Mouse (Mus musculus): ENCODE measurements around the gene 1110002E22Rik.

1110002E22Rik gene

DNA sequence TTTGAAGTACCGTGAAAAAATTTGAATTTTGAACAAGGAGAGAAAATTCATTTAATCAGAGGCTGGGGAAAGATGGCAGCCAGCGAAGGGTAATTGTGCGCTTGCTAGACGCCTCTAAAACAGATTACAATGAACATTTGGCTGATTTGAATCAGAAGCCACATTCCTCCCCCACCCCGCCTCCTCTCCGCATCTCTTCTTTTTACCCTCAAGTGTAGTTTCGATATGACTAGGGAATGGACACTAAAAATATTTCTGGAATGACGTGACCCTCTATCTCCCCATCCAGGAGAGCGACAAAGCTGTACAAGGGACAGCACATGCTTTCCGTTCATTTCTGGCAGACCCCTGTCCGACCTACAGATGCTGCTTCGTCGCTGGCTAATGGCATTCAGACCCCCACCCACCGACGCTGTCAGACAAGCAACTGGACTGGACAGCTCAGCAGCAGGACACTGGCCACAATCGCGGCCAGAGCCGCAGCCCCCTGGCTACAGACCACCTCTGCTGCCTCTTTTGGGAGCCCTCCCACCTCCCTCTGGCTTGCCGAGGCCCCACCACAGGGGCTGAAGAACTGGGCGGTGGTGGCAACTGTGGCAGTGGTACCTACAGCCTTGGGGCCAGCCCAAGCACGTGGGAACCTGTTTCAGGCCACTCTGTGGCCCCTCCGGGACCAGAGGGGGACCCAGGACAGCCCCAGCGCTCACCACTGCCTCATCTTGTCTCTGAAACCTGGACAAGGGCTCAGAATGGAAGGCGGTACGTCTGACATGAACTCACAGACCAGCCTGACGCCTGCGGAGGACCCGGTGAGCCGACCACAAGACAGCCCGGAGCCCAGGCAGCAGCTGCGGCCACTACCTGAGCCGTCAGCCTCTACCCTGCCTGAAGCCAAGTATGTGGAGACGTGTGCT, at the start of gene 1110002E22Rik:
TSS of gene 1110002E22Rik (plus strand) at position 321 of the 914 bp plus-strand sequence.
- ATAC-seq (ENCODE audit: low TSS enrichment), result peak; percentile 57

GRCm38 (mm10) chr3:138016810-138017209, 48.0 kb upstream of the 1110002E22Rik start:
- ATAC-seq (ENCODE audit: low TSS enrichment), result 0 out of 2 replicates have a peak, but pooled peaks have one; percentile 20

- ATAC-seq (ENCODE audit: low TSS enrichment), result no peak
These were observed 42.8 kb upstream of the 1110002E22Rik start for GRCm38 (mm10) chr3:138022003-138022402.

DNA sequence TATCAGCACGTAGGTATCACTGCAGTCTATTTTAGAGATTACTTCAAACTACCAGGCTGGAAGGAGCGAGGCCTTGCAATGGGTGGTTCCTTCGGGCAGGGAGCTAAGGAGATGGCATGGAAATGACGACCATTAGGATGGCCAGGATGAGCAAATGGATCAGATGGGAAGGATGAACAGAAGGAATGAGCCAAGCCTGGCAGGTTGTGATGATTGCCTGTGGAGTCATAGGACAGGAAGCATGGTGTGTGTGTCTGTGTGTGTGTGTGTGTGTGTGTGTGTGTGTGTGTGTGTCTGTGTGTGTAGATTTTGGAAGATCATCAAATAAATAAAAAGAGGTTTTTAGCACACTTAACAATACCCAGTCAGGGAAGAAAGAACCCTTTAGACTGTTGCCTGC, 42.2 kb upstream of the 1110002E22Rik start:
- no peak for ATAC-seq (ENCODE audit: low TSS enrichment)

DNA sequence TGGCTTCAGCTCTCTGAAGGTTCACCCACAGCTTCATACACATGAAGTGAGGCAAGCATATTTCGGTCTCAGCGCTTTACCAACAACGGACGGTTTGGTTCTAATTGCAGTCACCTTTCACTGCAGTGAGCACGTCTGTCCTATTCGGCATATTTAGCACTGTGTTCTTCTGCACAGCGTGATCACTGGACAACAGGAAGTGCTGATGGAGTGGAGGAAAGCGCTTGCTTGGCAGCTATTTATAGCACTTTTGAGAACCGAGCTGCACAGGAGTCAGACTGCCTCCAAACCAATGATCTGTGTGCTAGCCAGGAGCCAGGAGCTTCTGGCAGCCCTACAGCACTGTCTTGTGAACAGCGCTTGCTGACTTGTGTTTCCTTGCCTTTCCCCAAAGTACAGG, 38.6 kb upstream of the 1110002E22Rik start:
- ATAC-seq (ENCODE audit: low TSS enrichment), result peak; percentile 36; the same call in 1 of the 2 replicates

DNA sequence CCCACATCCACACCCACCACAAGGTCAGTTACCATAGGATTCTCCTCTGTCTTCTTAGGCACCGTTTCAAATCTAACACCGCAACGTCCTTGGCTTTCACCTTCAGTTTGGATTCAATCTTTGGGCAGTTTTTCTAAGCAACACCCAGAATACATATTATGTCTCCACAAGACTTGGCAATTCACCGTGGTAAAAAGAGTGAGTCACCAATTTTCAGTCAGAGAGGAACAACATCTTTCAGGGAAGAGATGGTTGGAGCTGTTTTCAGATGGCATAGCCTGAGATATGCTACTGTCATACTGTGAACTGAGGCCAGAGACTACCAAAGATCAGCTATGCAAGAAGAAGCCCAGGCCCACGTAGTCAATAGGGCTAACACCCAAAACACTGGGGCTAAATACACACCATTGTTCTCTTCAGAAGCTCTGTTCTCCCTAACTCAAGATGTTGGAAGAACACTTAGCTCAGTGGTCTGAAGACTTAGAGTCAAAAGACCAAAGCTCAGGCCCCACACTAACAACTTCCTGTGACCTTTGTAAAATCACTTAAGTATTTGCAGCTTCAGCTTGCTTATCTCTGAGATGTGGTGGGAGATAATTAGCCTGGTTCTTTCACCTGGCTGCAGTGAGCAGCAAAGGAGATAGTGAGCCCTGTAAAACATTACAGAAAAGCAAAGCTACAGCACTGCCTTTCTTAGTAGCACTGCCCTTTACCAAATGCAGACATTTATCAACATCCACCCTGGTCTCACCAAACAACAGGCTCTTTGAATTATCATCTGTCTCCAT, 37.1 kb upstream of the 1110002E22Rik start:
- ATAC-seq (ENCODE audit: low TSS enrichment), result peak; percentile 88

GRCm38 (mm10) chr3:138029351-138029750, 35.5 kb upstream of the 1110002E22Rik start:
- ATAC-seq (ENCODE audit: low TSS enrichment), result peak; percentile 69

GRCm38 (mm10) chr3:138030563-138030962, 34.3 kb upstream of the 1110002E22Rik start:
- no peak for ATAC-seq (ENCODE audit: low TSS enrichment)

DNA sequence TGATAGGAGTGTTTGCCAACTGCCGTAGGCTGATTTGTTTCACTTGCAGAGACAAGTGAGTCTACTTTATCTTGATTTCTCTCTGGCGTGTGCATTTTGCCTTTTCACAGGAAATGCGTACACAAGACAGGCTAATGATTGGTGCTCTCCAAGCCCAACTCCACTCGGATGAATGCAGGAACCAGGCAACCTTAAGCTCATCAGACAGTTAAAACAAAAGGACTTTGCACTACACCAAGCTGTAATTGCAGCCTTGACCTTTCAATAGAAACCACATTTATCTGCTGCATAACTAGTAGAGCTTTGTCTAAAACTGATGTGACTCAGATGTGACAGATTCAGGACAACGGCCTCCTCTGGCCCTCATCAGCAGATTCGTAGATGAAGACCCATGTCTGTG, 30.9 kb upstream of the 1110002E22Rik start:
- no peak for ATAC-seq (ENCODE audit: low TSS enrichment)

DNA sequence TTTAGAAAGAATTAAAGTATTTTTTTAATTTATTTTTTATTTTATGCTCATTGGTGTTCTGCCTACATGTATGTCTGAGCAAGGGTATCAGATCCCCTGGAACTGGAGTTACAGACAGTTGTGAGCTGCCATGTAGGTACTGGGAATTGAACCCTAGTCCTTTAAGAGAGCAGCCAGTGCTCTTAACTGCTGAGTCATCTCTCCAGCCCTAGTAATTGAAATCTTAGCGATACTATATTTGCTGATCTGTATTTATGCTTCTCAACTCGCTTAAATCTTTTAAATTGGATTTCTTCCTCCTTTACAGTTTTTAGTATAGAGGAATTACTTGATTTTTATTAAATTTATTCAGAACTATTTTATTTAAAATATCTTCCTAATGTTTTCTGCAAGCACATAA, 23.9 kb upstream of the 1110002E22Rik start:
- ATAC-seq (ENCODE audit: low TSS enrichment), result no peak

DNA sequence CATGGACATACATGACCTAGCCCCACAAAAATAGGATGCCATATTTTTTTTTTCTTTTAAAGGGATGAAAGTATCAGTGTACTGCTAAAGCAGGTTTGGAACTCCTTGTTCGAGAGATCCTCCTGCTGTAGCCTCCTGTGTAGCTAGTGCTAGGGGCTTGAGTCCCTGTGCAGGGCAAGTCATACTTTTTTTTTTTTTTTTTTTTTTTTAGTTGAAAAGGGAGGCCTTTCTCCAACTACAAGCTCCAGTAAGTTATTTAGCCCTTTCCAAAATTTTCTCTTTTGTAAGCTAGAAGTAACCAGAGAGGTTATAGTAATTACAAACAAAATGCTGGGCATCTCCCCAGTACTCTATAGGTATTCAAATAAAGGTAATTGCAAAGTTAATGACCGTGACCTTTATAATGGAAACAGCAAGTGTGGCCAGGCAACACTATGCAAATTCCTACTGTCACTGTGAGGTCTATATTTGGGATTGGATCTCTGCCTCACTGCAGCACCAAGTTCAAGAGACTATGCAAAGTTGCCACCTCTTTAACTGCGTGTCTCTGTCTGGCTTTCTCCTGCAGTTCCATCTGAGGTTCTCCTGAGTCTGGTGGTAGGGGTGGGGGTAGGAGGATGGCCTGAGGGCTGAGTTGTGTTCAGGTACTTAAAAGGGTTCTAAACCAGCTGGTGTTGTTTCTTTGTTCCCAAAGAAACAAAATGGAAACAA, 23.1 kb upstream of the 1110002E22Rik start:
- ATAC-seq (ENCODE audit: low TSS enrichment), result no peak

DNA sequence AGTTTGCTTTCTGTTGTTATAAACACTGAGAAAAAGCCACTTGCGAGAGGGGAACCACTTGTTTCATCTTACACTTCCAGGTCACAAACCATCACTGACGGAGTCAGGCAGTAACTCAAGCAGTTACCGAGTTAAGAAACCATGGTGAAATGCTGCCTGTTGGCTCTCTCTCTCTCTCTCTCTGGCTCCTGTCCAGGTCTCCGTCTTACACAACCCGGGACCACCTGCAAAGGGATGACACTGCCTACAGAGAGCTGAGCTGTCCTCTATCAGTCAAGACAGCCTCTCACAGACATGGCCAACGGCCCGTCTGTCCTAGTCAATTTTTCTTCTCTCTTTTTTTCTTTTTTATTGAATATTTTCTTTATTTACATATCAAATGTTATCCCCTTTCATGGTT, 21.5 kb upstream of the 1110002E22Rik start:
- ATAC-seq (ENCODE audit: low TSS enrichment), result no peak

GRCm38 (mm10) chr3:138049555-138049954, 15.3 kb upstream of the 1110002E22Rik start:
- no peak for ATAC-seq (ENCODE audit: low TSS enrichment)

DNA sequence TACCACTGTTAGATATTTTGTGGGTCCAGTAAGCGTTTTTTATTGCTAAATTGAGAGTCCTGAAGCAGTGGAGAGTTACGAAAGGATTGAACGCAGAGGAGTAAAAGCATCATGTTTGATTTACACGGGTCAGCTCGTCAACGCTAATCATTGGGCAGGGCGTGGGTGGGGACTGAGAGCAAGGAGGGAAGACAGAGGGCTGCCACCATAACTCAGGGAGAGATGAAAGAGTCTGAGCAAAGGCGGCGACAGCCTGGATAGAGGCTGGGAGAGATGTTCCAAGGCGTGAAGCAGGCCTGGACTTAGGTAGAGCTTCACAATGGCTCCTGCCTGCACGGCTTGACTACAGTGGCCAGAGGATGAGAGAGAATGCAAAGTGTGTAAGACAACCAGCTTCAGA, 14.1 kb upstream of the 1110002E22Rik start:
- ATAC-seq (ENCODE audit: low TSS enrichment), result no peak

GRCm38 (mm10) chr3:138051431-138051830, 13.4 kb upstream of the 1110002E22Rik start:
- ATAC-seq (ENCODE audit: low TSS enrichment), result no peak

GRCm38 (mm10) chr3:138053969-138054368, 10.9 kb upstream of the 1110002E22Rik start:
- ATAC-seq (ENCODE audit: low TSS enrichment), result peak; percentile 65

DNA sequence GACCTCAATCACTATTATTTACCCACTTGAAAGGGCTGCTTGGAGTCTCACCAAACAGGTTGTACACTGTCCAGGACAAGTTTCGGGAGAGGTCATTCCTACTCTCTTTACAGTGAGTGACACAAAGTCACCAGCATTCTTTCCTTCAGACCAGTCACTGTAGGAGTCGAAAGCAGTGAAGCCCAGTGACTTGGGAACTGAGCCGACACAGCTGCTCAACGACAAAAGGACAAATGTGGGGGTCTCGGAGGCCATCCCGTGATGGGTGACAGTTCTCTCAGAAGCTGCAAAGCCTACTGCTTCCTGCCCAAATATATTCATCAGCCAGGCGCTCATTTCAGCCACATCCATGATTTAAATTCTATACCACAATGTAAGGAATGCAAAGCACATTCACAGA, 7.9 kb upstream of the 1110002E22Rik start:
- no peak for ATAC-seq (ENCODE audit: low TSS enrichment)

GRCm38 (mm10) chr3:138058226-138058625, 6.6 kb upstream of the 1110002E22Rik start:
- no peak; the same call in 1 of the 2 replicates for ATAC-seq (ENCODE audit: low TSS enrichment)

GRCm38 (mm10) chr3:138060429-138060828, 4.4 kb upstream of the 1110002E22Rik start:
- ATAC-seq (ENCODE audit: low TSS enrichment), result no peak

DNA sequence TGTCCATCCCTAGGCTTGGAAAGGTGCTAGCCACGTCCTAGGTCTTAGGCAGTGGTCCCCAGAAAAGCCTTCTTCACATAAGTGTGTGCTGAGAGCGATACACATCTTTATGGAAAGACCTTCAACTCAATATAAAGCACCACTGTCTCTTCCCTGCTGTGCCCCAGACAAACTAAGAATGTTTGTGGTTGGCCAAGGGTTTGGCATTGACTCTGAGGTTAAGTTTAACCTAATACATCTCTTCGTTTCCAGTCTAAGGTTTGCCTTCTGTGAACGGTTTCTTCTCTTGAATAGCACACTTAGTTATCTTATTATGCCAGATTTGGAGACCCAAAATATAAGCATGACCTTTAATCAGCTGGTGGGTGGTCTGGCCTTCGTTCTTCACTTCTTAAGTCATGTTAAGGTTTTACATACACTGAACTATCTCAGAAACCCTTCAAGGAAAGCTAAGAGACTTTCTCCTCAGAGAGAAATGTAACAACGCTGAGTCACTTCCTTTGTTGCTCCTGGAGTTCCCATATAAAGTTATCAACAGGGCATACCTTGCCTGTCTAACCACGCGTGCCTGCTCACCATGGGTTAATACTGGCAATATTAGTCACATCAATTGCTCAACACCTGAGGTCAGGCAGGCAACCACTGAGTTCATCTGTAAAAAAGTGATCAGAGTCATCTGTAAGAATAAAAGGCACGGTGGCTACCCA, 3.5 kb upstream of the 1110002E22Rik start:
- ATAC-seq (ENCODE audit: low TSS enrichment), result no peak

DNA sequence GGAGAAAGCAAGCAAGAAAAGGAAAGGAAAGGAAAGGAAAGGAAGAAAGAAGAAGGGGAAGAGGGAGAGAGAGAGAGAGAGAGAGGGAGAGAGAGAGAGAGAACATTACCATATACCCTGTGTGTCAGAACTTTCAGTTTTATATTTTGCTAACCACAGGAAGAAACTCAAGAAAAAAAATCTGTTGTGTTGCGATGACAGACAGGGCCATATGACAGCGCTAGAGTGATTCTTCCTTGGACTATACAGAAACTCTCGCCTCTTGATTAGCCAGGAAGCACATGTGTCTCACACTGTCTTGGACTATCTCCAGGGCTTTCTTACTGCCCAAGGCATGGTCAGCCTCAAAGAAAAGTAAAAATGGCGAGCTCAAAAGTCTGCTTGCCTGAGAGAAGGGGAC, 2.2 kb upstream of the 1110002E22Rik start:
- no peak for ATAC-seq (ENCODE audit: low TSS enrichment)
